Mouse (Mus musculus) megakaryocyte-erythroid progenitor cell, adult 5-6 weeks (primary cell): ENCODE results near the gene Uhrf1. TPM values are rescaled to one million over a fixed set of nuclear protein-coding genes. Genes with fewer than 3 reads are reported as not detected.

ENCODE experiments used
- ATAC-seq: replicated peaks from 2 replicates; pipeline ENCODE4 v1.8.0; 2016; ENCODE audit warnings: mild to moderate bottlenecking, inconsistent platforms; ENCODE audit not compliant: severe bottlenecking, poor library complexity, low FRiP score, low TSS enrichment
- total RNA-seq, 2 experiments: library from RNA; stranded (forward) in 1 of 2; stranded (reverse) in 1 of 2; fragments of 200-1000, 215-1000 nt in 1 of 2; fragments of >200 nt in 1 of 2; fragmentation: Nextera tagmentation in 1 of 2; gene quantifications; 2 replicates each; pipeline ENCODE4 v1.2.3; 2014 to 2017

The Uhrf1 gene
- total RNA-seq, 2 experiments from 2014 or later: 151 to 161 TPM

DNA sequence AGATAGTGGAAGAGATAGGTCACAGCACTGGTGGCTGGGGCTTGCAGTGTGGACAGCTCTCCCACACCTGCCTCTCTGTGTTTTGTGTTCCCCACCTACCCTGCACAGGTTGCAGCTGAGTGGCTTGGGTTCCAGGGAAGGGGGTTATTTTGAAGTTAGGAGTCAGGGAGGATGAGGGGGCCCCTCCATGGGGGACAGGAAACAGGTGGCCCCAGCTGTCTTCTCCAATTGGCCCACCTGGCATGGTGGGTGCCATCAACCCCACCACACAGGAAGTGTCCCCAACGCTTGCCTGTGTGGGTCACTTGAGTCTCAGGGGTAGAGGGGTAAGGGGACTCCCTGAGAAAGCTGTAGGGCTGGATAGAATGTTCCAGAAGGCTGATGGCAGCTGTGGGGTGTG, 9.8 kb upstream of the Uhrf1 start:
- no peak for ATAC-seq

DNA sequence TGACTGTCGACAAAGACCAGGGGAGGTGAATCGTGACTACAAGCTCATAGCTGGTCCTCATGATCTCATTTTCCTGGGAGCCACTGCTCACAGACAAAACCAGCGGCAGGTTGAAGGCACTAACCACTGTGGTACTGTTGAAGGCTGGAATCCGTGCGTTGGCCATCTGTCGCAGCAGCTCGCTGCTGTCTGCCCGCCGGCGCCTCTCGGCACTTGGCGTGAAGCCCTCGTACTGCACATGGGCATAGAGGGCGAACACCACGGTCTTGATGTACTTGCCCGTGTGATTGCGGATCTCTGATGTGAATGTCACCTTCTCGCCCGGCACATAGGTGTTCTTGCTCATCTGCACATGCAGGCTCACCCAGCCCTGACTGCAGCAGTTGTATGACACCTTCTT, 8.9 kb upstream of the Uhrf1 start:
- ATAC-seq: no peak

DNA sequence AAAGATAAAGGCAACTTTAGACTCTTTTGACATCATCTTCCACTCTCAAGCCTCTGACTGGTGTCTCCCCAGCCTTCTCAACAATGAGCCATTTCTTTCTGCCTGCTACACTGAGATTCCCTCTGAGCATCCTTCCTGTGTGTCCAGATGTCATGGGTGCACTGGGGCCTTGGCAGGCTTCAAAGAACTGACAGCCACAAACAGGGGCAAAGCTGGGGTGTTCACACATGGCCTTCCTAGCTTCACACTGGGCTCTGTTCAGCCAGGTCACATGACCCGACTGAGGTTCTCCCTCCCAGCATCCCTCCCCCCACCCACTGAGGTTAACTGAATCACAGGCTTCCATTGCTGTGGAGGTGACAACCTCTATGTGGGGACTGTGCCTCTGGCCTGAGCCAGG, 6.9 kb upstream of the Uhrf1 start:
- no peak for ATAC-seq

DNA sequence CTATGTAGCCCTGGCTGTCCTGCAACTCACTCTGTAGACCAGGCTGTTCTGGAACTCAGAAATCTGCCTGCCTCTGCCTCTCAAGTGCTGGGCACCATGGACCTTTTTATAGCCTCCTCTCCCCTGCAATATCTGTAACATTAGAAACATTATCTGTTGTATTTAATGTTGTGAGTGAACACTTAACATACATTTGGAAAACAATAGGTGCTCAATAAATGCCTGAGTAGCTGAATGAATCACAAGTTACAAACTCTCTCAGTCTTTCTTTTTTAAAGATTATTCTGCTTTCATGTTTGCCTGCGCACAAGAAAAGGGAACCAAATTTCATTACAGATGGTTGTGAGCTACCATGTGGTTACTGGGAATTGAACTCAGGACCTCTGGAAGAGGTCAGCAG, 4.9 kb upstream of the Uhrf1 start:
- ATAC-seq: no peak

DNA sequence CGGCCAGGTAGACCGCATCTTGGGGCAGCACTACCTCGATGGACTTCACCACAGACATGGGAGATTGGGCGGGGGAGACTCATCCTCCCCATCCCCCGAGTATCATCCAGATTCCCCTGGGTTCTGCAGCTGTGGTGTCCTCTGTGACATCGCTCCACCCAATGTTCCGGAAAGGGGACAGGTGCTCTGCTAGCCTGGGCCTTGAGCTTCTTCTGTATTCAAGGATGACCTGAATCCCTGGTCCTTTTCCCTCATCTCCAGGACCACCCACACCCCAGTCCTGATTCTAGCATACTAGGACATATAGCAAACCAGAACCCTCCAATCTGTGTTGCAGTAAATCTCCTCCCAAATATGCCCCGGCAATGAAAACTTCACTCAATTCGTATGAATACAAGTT, 2.9 kb upstream of the Uhrf1 start, which contains the start of gene Arrdc5:
Gene Arrdc5, minus strand, starts transcription at position 101 of the 400 bp plus-strand sequence.
- no peak for ATAC-seq

DNA sequence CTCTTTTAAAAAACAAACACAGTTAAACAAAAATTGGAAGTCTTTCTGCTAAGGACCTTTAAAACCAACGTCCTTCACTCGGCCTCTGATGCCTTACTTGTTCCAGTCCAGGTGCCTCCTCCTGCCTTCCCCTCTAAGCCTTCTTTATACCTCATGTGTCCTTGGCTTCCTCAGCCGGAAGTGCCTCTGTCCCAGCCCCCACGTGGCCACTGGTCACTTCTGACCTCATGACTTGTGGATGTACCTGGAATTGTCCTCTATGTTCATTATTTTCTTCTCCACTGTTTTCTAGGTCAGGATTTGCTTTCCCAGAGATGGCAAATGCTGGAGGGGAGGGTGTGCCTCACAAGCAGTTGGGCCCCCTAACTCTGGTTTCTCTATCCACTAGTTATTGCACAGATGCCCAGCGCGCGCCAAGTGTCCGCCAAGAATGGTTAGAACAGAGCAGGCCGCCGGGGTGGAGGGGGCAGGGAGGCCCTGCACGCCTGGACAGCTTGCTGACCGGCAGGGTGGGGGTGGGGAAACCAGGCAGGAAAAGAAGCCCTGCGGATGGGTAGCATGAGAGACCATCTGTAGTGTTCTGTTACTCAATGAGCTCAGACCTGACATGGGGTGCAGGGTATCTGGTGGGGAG, 641 bp upstream of the Uhrf1 start:
- ATAC-seq: no peak

DNA sequence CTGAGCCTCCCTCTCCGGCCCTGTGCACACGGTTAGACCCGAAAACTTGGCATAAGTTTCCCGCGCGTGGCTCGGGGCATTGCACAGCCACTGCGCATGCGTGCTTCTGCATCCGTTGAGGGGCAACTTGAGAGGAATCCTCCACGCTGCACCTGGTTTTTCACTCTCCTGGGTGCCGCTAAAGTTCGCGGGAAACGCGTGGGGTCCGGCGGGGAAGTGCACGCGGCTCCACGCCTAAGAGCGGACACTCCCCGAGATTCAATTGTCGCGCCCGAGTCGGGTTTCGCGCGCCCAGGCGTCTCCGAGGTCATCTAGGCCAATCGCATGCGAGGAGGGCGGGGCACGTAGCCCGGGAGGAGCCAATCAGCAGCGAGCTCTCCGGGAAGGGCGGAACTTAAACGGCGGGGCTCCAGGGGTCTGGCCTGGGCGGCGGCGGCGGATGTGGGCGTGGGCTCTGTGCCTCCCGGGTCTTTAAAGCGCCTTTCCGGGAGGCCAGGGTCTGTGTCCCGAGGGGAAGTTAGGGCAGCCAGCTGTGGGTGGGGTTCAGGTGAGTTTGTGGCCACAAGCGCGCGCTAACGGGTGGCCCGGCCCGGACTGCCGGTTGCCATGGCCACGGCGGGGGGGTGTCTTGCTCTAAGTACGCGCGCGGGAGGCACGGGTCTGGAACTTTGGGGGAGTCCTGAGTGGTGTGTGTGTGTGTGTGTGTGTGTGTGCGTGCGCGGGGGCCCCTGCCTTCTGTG, 896 bp downstream of the Uhrf1 start:
- peak; percentile 89 for ATAC-seq

DNA sequence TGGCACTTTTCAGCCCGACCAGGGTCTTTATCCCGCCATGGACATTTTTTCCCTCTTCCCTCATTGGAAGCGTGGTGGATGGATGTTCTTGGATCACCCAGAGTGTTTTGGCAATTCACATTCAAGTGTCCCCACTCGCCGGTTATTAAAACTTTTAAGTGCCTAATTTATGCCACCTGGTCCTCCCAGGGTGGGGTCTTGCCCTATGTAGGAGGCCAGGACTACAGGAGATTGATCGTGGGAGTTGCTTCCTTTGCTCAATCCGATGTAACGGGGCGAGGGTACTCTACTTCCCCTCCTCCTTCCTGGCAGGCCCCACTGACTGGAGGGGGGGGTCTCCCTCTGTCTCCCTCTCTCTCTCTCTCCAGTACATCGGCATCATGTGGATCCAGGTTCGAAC, 1.6 kb downstream of the Uhrf1 start:
- ATAC-seq: no peak

DNA sequence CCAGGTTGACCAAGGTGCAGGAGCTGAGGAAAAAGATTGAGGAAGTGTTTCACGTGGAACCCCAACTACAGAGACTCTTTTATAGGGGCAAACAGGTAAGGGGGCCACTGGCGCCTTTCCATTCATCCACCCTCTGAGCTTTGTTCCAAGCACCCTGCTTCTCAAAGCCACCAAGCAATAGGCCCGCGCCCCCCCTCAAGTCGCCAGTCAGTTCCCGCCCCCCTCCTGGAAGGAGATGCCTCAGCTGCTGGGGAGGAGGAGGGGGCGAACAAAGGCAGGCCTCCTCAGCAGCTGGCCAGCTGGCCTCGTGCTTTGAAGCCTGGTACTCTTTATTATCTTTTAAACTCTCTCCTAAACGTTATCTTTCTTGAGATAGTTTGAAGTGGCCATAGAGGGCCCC, 2.0 kb downstream of the Uhrf1 start:
- ATAC-seq: no peak

DNA sequence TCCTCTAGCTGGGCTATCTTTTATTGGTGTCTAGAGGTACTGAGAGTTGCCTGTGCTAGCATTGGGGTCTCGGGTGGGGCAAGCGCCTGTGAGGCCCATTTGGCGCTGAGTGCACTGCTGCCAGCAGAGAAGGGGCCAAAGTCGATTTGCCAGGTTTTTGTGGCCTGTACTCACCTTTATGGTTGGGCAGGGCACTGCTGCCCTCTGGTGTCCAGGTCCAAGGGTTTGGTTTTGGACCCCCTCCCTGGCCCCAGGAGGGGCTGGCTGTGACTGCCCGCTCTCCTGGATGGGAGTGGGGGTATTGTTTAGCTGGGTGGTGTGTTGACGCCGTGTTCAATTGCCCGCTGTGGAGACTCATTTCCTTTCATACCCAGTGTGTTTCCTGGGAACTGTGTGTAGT, 2.7 kb downstream of the Uhrf1 start:
- no peak for ATAC-seq

DNA sequence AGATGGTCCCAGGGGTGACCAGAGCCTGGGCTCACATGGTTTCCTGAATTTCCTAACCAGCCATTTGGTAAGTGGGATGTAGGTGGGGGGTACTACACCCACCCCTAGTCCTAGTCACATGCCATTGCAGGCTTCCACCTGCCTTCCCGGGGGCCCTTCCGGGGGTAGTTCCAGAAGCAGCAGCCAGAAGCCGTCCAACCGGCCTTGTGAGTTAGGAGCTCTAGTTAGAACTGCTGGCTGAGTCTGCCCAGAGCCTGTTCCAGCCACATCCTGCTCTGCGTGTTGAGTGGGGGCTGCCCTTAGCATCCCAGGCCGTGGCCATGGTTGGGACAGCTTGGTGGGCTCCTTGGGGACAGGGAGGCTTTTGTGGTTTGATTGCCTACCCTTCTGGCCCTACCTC, 5.0 kb downstream of the Uhrf1 start:
- no peak for ATAC-seq

DNA sequence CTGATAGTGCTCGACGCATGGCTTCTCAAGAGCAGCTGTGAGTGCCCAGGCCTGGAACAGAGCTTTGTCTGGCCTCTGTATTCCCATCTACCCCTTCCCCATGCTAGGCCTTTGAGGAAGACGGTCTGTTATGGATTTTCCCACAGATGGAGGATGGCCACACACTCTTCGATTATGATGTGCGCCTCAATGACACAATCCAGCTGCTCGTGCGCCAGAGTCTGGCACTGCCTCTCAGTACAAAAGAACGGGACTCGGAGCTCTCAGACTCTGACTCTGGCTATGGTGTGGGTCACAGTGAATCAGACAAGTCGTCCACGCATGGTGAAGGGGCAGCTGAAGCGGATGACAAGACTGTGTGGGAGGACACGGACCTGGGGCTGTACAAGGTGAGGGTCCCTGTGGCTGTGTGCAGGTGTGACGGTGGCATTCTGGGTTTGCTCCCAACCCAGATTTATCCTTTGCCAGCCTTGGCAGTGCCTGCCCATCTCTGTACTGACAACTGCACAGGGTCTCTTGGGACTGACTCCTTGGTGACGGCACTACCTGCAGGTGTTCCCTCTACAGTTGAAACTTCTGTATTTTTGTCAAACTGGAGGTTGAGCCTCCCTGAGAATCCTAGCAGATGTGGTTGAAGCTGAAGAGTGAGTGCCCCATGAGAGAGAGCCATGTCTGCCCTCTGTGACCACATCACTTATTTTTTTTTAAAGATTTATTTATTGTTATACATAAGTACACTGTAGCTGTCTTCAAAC, 6.2 kb downstream of the Uhrf1 start:
- ATAC-seq: no peak

DNA sequence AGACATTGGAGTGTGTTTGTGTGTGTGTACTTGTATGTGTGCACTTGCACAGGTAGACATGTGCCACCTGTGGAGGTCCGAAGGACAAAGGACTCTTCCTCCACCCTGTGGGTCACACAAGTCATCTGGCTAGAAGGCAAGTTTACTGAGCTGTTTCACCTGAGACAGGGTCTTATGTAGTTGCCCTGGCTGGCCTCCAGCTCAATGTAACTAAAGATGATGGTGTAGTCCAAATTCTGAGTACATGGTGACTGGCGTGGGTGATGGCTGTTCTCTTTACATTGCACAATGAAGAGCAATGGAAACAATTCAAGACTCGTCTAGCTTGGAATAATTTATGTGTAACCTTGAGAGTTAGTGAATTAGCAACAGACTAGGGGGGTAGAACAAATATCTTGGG, 21.3 kb downstream of the Uhrf1 start:
- ATAC-seq: no peak

DNA sequence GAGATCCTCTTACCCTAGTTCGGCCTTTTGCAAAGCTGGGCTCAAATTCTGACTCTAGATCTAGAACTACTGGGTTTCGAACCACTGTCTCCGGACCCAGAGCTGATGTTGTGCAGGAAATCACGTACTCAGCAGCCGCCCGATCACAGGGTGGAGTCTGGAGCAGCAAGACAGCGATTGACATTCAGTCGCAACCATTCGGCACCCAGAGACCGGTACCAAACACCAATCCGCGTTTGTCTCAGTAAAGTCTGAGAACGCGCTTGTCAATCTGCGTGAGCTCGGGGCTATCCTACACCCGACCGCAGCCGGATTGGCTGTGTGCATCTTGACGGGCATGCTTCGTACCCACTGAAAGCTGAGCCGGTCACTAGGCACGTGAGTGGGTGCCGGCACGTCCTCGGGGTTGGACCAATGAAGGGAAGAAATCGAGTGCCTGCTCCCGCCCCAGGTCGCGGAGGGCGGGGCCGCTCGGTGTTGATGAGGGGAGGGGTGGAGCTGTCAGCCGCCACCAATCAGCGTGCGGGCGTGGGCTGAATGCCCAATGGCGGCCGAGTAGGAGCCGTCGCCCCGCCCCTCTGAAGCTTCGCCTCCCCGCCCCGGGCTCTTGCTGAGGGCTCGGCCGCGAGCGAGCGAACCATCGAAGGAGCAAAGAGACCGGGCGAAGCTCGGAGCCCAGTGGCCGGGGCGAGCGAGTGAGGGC, 22.5 kb downstream of the Uhrf1 start, which contains the start of gene Kdm4b:
Gene Kdm4b, plus strand, starts transcription at position 613 of the 703 bp plus-strand sequence.
- ATAC-seq: peak; percentile 98

DNA sequence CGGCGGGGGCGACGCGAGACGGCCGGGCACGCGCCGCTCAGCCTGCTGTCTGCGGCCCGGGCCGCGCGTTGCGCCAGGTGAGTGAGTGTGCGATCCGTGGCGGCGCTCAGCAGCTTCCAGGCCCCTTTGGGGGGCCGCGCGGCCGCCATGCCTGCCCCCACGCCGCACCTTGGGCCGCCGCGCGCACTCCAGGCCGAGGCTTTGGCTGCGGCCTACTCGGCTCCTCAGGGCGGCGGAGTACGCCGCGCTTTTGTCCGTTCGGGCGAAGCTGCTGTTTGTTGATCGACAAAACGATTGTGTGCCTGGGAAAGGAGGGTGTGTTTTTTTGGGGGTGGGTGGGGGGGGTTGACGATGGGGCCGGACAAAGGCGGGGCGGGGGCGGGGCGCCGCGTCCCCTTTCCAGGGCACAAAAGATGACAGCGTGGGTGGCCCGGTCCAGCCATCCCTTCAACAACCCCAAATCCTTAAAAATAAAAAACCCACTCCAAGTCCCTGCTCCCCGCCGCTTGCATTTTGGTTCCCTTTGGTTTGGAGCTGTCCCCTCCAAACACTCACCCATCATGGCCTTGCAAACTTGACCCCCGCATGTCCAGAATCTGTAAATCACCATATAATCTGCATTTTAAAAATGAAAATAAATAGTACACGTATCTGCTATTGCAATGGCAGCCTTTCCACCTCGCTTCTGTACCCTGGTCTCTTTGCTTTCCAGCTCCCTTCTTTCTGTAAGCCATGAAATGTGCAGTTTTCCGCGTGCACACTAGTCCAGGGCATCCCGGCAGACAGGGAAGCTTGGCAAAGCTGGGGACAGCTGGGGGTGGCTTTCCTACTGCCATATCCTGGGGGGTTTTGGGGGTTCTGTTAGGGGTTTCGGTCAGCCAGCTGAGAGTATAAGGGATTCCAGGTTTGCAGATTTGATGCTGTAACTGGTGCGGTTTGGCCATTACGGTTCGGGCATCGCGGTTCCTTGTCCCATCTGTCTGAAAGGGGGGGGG, 23.3 kb downstream of the Uhrf1 start:
- ATAC-seq: no peak

DNA sequence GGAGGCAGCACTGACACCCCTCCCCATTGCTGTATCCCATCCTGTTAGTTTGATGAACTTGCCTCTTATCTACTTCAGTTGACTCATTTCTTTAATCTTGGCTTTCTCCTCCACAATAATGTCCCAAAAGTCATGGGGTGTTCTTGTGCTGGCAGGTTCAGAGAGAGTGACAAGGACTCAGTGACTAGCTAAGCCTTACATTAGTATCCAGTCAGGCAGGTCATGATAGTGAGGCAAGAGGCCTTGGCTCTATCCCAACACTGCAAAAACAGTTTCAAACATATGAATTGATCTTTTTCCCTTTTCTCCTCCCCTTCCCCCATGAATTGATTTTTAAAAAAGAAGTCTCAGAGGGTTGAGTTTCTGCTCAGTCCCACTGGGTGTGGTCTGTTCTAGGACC, 26.1 kb downstream of the Uhrf1 start:
- ATAC-seq: no peak

DNA sequence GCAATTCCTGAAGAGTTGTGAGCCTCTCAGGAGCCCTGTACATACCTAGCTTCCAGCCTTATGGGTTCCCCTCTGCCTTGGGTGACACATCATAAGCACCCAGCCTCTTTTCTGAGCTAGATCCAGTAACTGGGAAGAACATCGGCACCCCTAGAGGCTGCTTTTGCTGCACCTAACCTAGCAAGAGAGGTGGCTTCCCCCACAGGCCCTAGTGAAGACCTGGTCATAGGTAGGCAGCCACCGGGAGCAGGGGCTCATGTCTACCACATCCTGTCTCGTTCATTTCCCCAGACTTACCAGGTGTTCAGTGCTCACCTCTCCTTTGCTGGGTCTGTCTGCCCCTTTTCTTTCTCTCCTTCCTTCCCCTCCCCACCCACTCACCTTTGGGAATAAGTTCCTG, 27.2 kb downstream of the Uhrf1 start:
- ATAC-seq: no peak

DNA sequence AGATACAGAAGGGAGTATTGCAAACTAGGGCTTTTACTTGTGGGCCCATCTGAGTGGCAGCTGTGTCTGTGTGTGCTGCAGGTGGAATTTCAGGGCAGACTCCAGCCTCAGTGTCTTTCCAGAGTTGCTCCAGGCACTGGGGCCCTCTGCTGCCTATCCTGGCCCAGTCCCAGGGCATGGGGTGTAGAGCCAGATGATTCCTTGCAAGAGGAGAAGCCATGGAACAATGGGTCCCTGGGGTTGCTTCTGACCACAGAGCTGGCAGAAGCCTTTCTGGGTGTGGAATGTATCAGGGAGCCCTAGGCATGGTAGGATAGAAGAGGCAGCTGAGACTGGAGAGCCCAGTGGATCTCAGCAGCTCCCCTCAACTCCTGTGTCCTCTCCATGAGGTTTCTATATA, 28.1 kb downstream of the Uhrf1 start:
- ATAC-seq: no peak

DNA sequence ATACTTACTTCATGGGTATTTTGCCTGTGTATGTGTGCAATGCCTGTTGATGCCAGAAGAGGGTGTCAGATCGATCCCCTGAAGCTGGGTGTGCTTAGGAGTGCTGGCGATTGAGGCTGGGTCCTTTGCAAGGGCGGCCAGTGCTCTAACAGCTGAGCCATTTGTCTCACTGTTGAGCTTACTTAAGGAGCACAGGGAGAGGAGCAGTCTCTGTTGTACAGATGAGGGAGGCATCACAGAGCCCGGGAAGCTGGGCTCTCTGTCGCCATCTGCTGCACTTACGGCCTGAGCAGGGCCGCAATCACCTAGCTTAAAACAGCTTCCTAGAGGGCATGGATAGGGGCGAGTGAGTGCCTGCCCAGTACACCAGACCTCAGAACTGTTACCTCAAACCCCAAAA, 29.9 kb downstream of the Uhrf1 start:
- ATAC-seq: no peak
